Mouse (Mus musculus): ENCODE measurements around the gene Tubg1. TPM values are rescaled to one million over a fixed set of nuclear protein-coding genes. Genes with fewer than 3 reads are reported as not detected.
"Not testable (repeated sequence)": the region's sequence is repeated elsewhere in the genome, so short reads cannot be mapped to it uniquely, and the experiment has no call there.

Gene Tubg1
- polyA plus RNA-seq, 1 experiment = 14.4 TPM

GRCm38 (mm10) chr11:101146377-101146776 lies 26.6 kb downstream of the Tubg1 start:
- TF ChIP-seq CTCF (IDR thresholded peaks at IDR 0.05; ENCODE audit: insufficient read depth, low read length) (no peak), POLR2A (IDR thresholded peaks at IDR 0.05; ENCODE audit: borderline replicate concordance, extremely low read depth, low read depth, low read length) (no peak)
- no peak overlapping the region for H3K4me3 ChIP-seq (replicated peaks; ENCODE audit: extremely low read depth, low read depth, low read length)
- peaks cover 4% of the 10 kb centered on the region for H3K4me1 ChIP-seq (ENCODE audit: control insufficient read depth, insufficient read depth, low read length)
- 43% methylated on average over 10 of the region's 10 CpGs for WGBS
- DNase-seq = no peak

GRCm38 (mm10) chr11:101148751-101149150 lies 29.0 kb downstream of the Tubg1 start:
- no peak overlapping the region for H3K4me3 ChIP-seq (replicated peaks; ENCODE audit: extremely low read depth, low read depth, low read length)
- WGBS = 69% methylated on average over 10 of the region's 10 CpGs
- TF ChIP-seq POLR2A (IDR thresholded peaks at IDR 0.05; ENCODE audit: borderline replicate concordance, extremely low read depth, low read depth, low read length) (no peak), CTCF (IDR thresholded peaks at IDR 0.05; ENCODE audit: insufficient read depth, low read length) (no peak)
- DNase-seq = no peak
- peaks cover 2% of the 10 kb centered on the region for H3K4me1 ChIP-seq (ENCODE audit: control insufficient read depth, insufficient read depth, low read length)

- H3K4me1 ChIP-seq (ENCODE audit: control insufficient read depth, insufficient read depth, low read length) = no peaks in the 10 kb centered on the region
- H3K4me3 ChIP-seq (replicated peaks; ENCODE audit: extremely low read depth, low read depth, low read length) = no peak overlapping the region
- WGBS = 44% methylated on average over 9 of the region's 9 CpGs
- no peak for DNase-seq
- TF ChIP-seq POLR2A (IDR thresholded peaks at IDR 0.05; ENCODE audit: borderline replicate concordance, extremely low read depth, low read depth, low read length) = no peak
- TF ChIP-seq CTCF (IDR thresholded peaks at IDR 0.05; ENCODE audit: insufficient read depth, low read length) = no peak
These were observed 29.7 kb downstream of the Tubg1 start for GRCm38 (mm10) chr11:101149178-101150105.

GRCm38 (mm10) chr11:101151063-101151462 lies 31.3 kb downstream of the Tubg1 start:
- Histone ChIP-seq H3K4me1 (ENCODE audit: control insufficient read depth, insufficient read depth, low read length) (no peaks in the 10 kb centered on the region), H3K4me3 (replicated peaks; ENCODE audit: extremely low read depth, low read depth, low read length) (no peak overlapping the region)
- DNase-seq = no peak
- WGBS = 48% methylated on average over 2 of the region's 2 CpGs
- TF ChIP-seq CTCF (IDR thresholded peaks at IDR 0.05; ENCODE audit: insufficient read depth, low read length) = no peak
- TF ChIP-seq POLR2A (IDR thresholded peaks at IDR 0.05; ENCODE audit: borderline replicate concordance, extremely low read depth, low read depth, low read length) = no peak

GRCm38 (mm10) chr11:101152825-101153224 lies 33.1 kb downstream of the Tubg1 start:
- no peak for TF ChIP-seq CTCF (IDR thresholded peaks at IDR 0.05; ENCODE audit: insufficient read depth, low read length)
- TF ChIP-seq POLR2A (IDR thresholded peaks at IDR 0.05; ENCODE audit: borderline replicate concordance, extremely low read depth, low read depth, low read length) = no peak
- DNase-seq = no peak
- 83% methylated on average over 1 of the region's 1 CpGs for WGBS
- no peaks in the 10 kb centered on the region for H3K4me1 ChIP-seq (ENCODE audit: control insufficient read depth, insufficient read depth, low read length)
- H3K4me3 ChIP-seq (replicated peaks; ENCODE audit: extremely low read depth, low read depth, low read length) = no peak overlapping the region

GRCm38 (mm10) chr11:101154648-101155047 lies 34.9 kb downstream of the Tubg1 start:
- H3K4me1 ChIP-seq (ENCODE audit: control insufficient read depth, insufficient read depth, low read length) = no peaks in the 10 kb centered on the region
- H3K4me3 ChIP-seq (replicated peaks; ENCODE audit: extremely low read depth, low read depth, low read length) = no peak overlapping the region
- TF ChIP-seq CTCF (IDR thresholded peaks at IDR 0.05; ENCODE audit: insufficient read depth, low read length) = no peak
- TF ChIP-seq POLR2A (IDR thresholded peaks at IDR 0.05; ENCODE audit: borderline replicate concordance, extremely low read depth, low read depth, low read length) = no peak
- DNase-seq = no peak

GRCm38 (mm10) chr11:101155151-101155550 lies 35.4 kb downstream of the Tubg1 start:
- no peak overlapping the region for H3K4me3 ChIP-seq (replicated peaks; ENCODE audit: extremely low read depth, low read depth, low read length)
- no peak for DNase-seq
- no peaks in the 10 kb centered on the region for H3K4me1 ChIP-seq (ENCODE audit: control insufficient read depth, insufficient read depth, low read length)
- no peak for TF ChIP-seq CTCF (IDR thresholded peaks at IDR 0.05; ENCODE audit: insufficient read depth, low read length)
- 76% methylated on average over 6 of the region's 6 CpGs for WGBS

GRCm38 (mm10) chr11:101155728-101156371 lies 36.1 kb downstream of the Tubg1 start, which contains the start of gene Tubg2:
Tubg2 (plus strand) TSS chr11:101155907.
- 4% methylated on average over 36 of the region's 36 CpGs for WGBS
- Histone ChIP-seq H3K4me3 (replicated peaks; ENCODE audit: extremely low read depth, low read depth, low read length) (peak within 1 kb of the TSS; percentile 39), H3K4me1 (ENCODE audit: control insufficient read depth, insufficient read depth, low read length) (no peaks in the 10 kb centered on the region)
- TF ChIP-seq POLR2A (IDR thresholded peaks at IDR 0.05; ENCODE audit: borderline replicate concordance, extremely low read depth, low read depth, low read length) (no peak), CTCF (IDR thresholded peaks at IDR 0.05; ENCODE audit: insufficient read depth, low read length) (no peak)
- DNase-seq = no peak

GRCm38 (mm10) chr11:101160151-101160550 lies 40.4 kb downstream of the Tubg1 start:
- not testable (repeated sequence) for H3K4me1 ChIP-seq (ENCODE audit: control insufficient read depth, insufficient read depth, low read length); H3K4me3 ChIP-seq (replicated peaks; ENCODE audit: extremely low read depth, low read depth, low read length); DNase-seq
- WGBS = 70% methylated on average over 10 of the region's 10 CpGs

- DNase-seq; H3K4me3 ChIP-seq (replicated peaks; ENCODE audit: extremely low read depth, low read depth, low read length); H3K4me1 ChIP-seq (ENCODE audit: control insufficient read depth, insufficient read depth, low read length): not testable (repeated sequence)
- 78% methylated on average over 8 of the region's 8 CpGs for WGBS
These were observed 41.3 kb downstream of the Tubg1 start for GRCm38 (mm10) chr11:101160981-101161505.
